Mouse (Mus musculus) liver, adult 2 months (tissue): Measurements from ENCODE around the gene Snrpa. TPM values are rescaled to one million over a fixed set of nuclear protein-coding genes. Genes with fewer than 3 reads are reported as not detected.

Source experiments
- DNase-seq: peaks from one replicate; pipeline ENCODE4 v3.0.0-alpha.2; 2011; ENCODE audit warnings: low read depth, low spot score; ENCODE audit errors: extremely low read depth
- H3K27ac ChIP-seq: fragments of 200-500 bp; replicated peaks from 2 replicates; pipeline ENCODE4 v1.5.1; 2012; ENCODE audit warnings: low read depth, mild to moderate bottlenecking, control low read depth, inconsistent platforms, low read length; ENCODE audit not compliant: insufficient read depth
- H3K27me3 ChIP-seq: fragments of 200-500 bp; 2 replicates; pipeline ENCODE4 v1.6.1; 2012; ENCODE audit warnings: mild to moderate bottlenecking, moderate library complexity, low read length, inconsistent platforms; ENCODE audit not compliant: control insufficient read depth, insufficient read depth
- H3K36me3 ChIP-seq: fragments of 200-500 bp; 2 replicates; pipeline ENCODE4 v1.6.1; 2012; ENCODE audit warnings: low read length, inconsistent platforms; ENCODE audit not compliant: control insufficient read depth, insufficient read depth
- H3K4me1 ChIP-seq: fragments of 200-500 bp; 2 replicates; pipeline ENCODE4 v1.6.1; 2011; ENCODE audit warnings: low read length; ENCODE audit not compliant: control insufficient read depth, insufficient read depth
- H3K4me3 ChIP-seq: fragments of 200-500 bp; 2 replicates; pipeline ENCODE4 v1.5.1; 2011; ENCODE audit warnings: low read depth, mild to moderate bottlenecking, control low read depth, low read length, moderate library complexity; ENCODE audit not compliant: insufficient read depth
- H3K79me2 ChIP-seq: fragments of 200-500 bp; 2 replicates; pipeline ENCODE4 v1.6.1; 2012; ENCODE audit warnings: inconsistent platforms, mild to moderate bottlenecking, low read length, moderate library complexity; ENCODE audit not compliant: control insufficient read depth, insufficient read depth
- H3K9ac ChIP-seq: fragments of 200-500 bp; 2 replicates; pipeline ENCODE4 v1.6.1; 2012; ENCODE audit warnings: low read depth, mild to moderate bottlenecking, control low read depth, inconsistent platforms, low read length
- CTCF ChIP-seq: fragments of 200-500 bp; IDR thresholded peaks from 2 replicates; pipeline ENCODE4 v1.5.1; 2011; ENCODE audit warnings: low read depth, low read length, control low read depth
- POLR2A ChIP-seq: fragments of 200-500 bp; IDR thresholded peaks from 2 replicates; pipeline ENCODE4 v1.6.1; 2011; ENCODE audit warnings: low read length, control low read depth; ENCODE audit not compliant: insufficient read depth; ENCODE audit errors: extremely low read depth
- WGBS: fragments of 180-500 bp; shearing (Covaris S2); methylation state at CpG from one replicate; pipeline ENCODE4 v1.1.7; 2018; 5-methylcytosine and 5-hydroxymethylcytosine counted together
- polyA plus RNA-seq: library from polyadenylated mRNA; depleted of rRNA; stranded (reverse); fragments of >200 nt; gene quantifications from 2 replicates; pipeline ENCODE4 v1.2.3, GENCODE M21; 2012
- total RNA-seq: library from RNA; depleted of rRNA; stranded (reverse); fragments of >200 nt; gene quantifications from 2 replicates; pipeline ENCODE4 v1.2.3, GENCODE M21; 2014

Gene Snrpa
- total and polyA plus RNA-seq, 2 experiments, result 10.5 to 76.8 TPM

GRCm38 (mm10) chr7:27228281-27228821, 32.3 kb upstream of the Snrpa start, which contains the start of gene Itpkc:
Itpkc (minus strand) TSS chr7:27228661.
- 1% methylated on average over 48 of the region's 49 CpGs for WGBS

GRCm38 (mm10) chr7:27227676-27228075, 31.6 kb upstream of the Snrpa start:
- TF ChIP-seq POLR2A (no peak), CTCF (no peak)
- under 1% methylated on average over 10 of the region's 10 CpGs for WGBS
- peak; percentile 70 for DNase-seq

More at GRCm38 (mm10) chr7:27228281-27228821, 32.3 kb upstream of the Snrpa start, which contains the start of gene Itpkc:
- Histone ChIP-seq H3K4me1 (peaks cover 27% of the 10 kb centered on the region), H3K4me3 (peak within 1 kb of the TSS; percentile 73), H3K27ac (peak within 1 kb of the TSS; percentile 89), H3K27me3 (no peaks in the 10 kb centered on the region), H3K9ac (peak within 1 kb of the TSS; percentile 86), H3K36me3 (no peaks in the 10 kb centered on the region), H3K79me2 (peaks cover 34% of the 10 kb centered on the region)
- TF ChIP-seq POLR2A (peak; percentile 86), CTCF (no peak)
- DNase-seq, result peak; percentile 90

GRCm38 (mm10) chr7:27227276-27227675, 31.2 kb upstream of the Snrpa start:
- H3K79me2 ChIP-seq, result peaks cover 36% of the 10 kb centered on the region
- no peaks in the 10 kb centered on the region for H3K36me3 ChIP-seq
- H3K27me3 ChIP-seq, result no peaks in the 10 kb centered on the region
- peak overlapping the region; percentile 72 for H3K27ac ChIP-seq
- peak overlapping the region; percentile 73 for H3K4me3 ChIP-seq
- no peak for TF ChIP-seq CTCF
- TF ChIP-seq POLR2A, result no peak
- peaks cover 25% of the 10 kb centered on the region for H3K4me1 ChIP-seq
- 31% methylated on average over 9 of the region's 9 CpGs for WGBS
- peak overlapping the region; percentile 80 for H3K9ac ChIP-seq
- no peak for DNase-seq

More at GRCm38 (mm10) chr7:27227676-27228075, 31.6 kb upstream of the Snrpa start:
- Histone ChIP-seq H3K27ac (peak overlapping the region; percentile 72), H3K27me3 (no peaks in the 10 kb centered on the region), H3K79me2 (peaks cover 36% of the 10 kb centered on the region), H3K9ac (peak overlapping the region; percentile 80), H3K36me3 (no peaks in the 10 kb centered on the region), H3K4me3 (peak overlapping the region; percentile 73), H3K4me1 (peaks cover 27% of the 10 kb centered on the region)

GRCm38 (mm10) chr7:27224877-27225575, 29.0 kb upstream of the Snrpa start:
- no peak overlapping the region; the same call in 1 of the 2 replicates for H3K9ac ChIP-seq

GRCm38 (mm10) chr7:27222538-27222937, 26.5 kb upstream of the Snrpa start:
- Histone ChIP-seq H3K9ac (no peak overlapping the region), H3K79me2 (peaks cover 36% of the 10 kb centered on the region), H3K4me1 (peaks cover 27% of the 10 kb centered on the region), H3K27me3 (no peaks in the 10 kb centered on the region), H3K4me3 (no peak overlapping the region), H3K27ac (no peak overlapping the region), H3K36me3 (peaks cover 4% of the 10 kb centered on the region)
- DNase-seq, result no peak
- TF ChIP-seq CTCF (no peak), POLR2A (no peak)
- 82% methylated on average over 1 of the region's 1 CpGs for WGBS

More at GRCm38 (mm10) chr7:27224877-27225575, 29.0 kb upstream of the Snrpa start:
- Histone ChIP-seq H3K79me2 (peaks cover 36% of the 10 kb centered on the region), H3K27ac (no peak overlapping the region), H3K4me1 (peaks cover 28% of the 10 kb centered on the region), H3K27me3 (no peaks in the 10 kb centered on the region), H3K4me3 (no peak overlapping the region), H3K36me3 (no peaks in the 10 kb centered on the region)
- no peak for TF ChIP-seq POLR2A
- no peak for TF ChIP-seq CTCF
- no peak for DNase-seq
- WGBS, result 79% methylated on average over 11 of the region's 11 CpGs
